Mouse (Mus musculus): ENCODE measurements around the gene Bcl2l13.

GRCm38 (mm10) chr6:120820144-120820543, 15.9 kb upstream of the Bcl2l13 start:
- TF ChIP-seq CTCF (IDR thresholded peaks at IDR 0.05; ENCODE audit: insufficient read depth, low read length) (no peak), POLR2A (IDR thresholded peaks at IDR 0.05; ENCODE audit: borderline replicate concordance, extremely low read depth, low read depth, low read length) (no peak)
